7 mouse cellular contexts compared by ENCODE assay signal in the genomic region with DNA sequence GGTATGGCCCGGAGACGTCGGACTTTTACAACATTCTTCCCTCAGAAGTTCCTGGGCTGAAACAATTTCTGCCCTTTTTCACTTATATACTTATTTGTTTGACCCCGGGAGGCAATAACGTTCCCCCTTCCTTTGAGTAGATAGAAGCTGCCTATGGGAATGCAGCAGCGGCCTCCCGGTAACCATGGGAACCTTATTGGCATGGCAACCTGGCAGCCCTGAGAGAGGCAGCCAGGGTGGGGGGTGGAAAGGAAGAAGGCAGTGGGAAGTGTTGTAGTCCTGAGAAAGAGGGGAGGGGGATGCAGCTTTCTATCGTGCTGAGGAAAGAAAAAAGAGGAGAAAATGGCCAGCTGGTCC. TPM values are rescaled to one million over a fixed set of nuclear protein-coding genes. Genes with fewer than 3 reads are reported as not detected.
DNase-seq lines count a peak whose midpoint lies in the region; ATAC-seq and TF ChIP-seq lines count a peak whose summit lies in the region.

TSS of gene Fez1 (plus strand) at position 221 of the 357 bp plus-strand sequence.

- DNase-seq in ES-CJ7 (ENCODE audit: low read depth, low spot score) = peak; percentile 84
- peak; percentile 68 for DNase-seq in embryo, embryonic 11.5 days (ENCODE audit: low read depth, low spot score)
- peak; percentile 93 for DNase-seq in hindbrain, embryonic 14.5 days (ENCODE audit: low spot score)
- DNase-seq in right cerebral cortex, postnatal 36 days (ENCODE audit: low spot score in 2 of 2) = peak; percentile 82 to 88
- no peak for DNase-seq in thymus, postnatal 10 days (ENCODE audit: low spot score in 2 of 2)

- no peak for TF ChIP-seq CTCF in E14TG2a.4 (conservative IDR thresholded peaks at IDR 0.05; ENCODE audit: low read length)

- H3K9ac ChIP-seq in hindbrain, embryonic 14.5 days = peak within 1 kb of the TSS; percentile 65
- no peak within 1 kb of the TSS for H3K9ac ChIP-seq in limb, embryonic 12.5 days (replicated peaks)

- 2% methylated on average over 8 of the region's 8 CpGs for WGBS in hindbrain, embryonic 14.5 days
- 2% methylated on average over 8 of the region's 8 CpGs for WGBS in limb, embryonic 12.5 days

- no peaks in the 10 kb centered on the region for H3K9me3 ChIP-seq in E14TG2a.4 (ENCODE audit: low read length)
- no peaks in the 10 kb centered on the region for H3K9me3 ChIP-seq in hindbrain, embryonic 14.5 days (ENCODE audit: control insufficient read depth, low read length)
- H3K9me3 ChIP-seq in limb, embryonic 12.5 days = no peaks in the 10 kb centered on the region

- H3K4me2 ChIP-seq in hindbrain, embryonic 14.5 days (replicated peaks) = peak within 1 kb of the TSS; percentile 64
- H3K4me2 ChIP-seq in limb, embryonic 12.5 days = peak within 1 kb of the TSS; percentile 49

- no peaks in the 10 kb centered on the region for H3K27me3 ChIP-seq in E14TG2a.4 (ENCODE audit: insufficient read depth, low read length)
- H3K27me3 ChIP-seq in hindbrain, embryonic 14.5 days (ENCODE audit: control insufficient read depth, insufficient read depth, low read length) = no peaks in the 10 kb centered on the region
- no peaks in the 10 kb centered on the region for H3K27me3 ChIP-seq in limb, embryonic 12.5 days

- H3K27ac ChIP-seq in hindbrain, embryonic 14.5 days = peak within 1 kb of the TSS; percentile 99
- 0 out of 2 replicates have a peak within 1 kb of the TSS, but pooled peaks have one; percentile 20 for H3K27ac ChIP-seq in limb, embryonic 12.5 days

- H3K4me3 ChIP-seq in E14TG2a.4 (replicated peaks; ENCODE audit: low read length) = peak within 1 kb of the TSS; percentile 50
- H3K4me3 ChIP-seq in hindbrain, embryonic 14.5 days (replicated peaks; ENCODE audit: low read length) = peak within 1 kb of the TSS; percentile 30
- H3K4me3 ChIP-seq in limb, embryonic 12.5 days (replicated peaks) = peak within 1 kb of the TSS; percentile 22; the same call in 1 of the 2 replicates

- no peaks in the 10 kb centered on the region for H3K36me3 ChIP-seq in E14TG2a.4 (ENCODE audit: insufficient read depth, low read length)
- H3K36me3 ChIP-seq in hindbrain, embryonic 14.5 days (replicated peaks; ENCODE audit: control insufficient read depth, insufficient read depth) = no peaks in the 10 kb centered on the region
- no peaks in the 10 kb centered on the region for H3K36me3 ChIP-seq in limb, embryonic 12.5 days

- peaks cover 41% of the 10 kb centered on the region for H3K4me1 ChIP-seq in E14TG2a.4 (replicated peaks; ENCODE audit: low read depth, low read length)
- H3K4me1 ChIP-seq in hindbrain, embryonic 14.5 days (replicated peaks; ENCODE audit: control insufficient read depth, insufficient read depth, low read length) = peaks cover 32% of the 10 kb centered on the region
- peaks cover 8% of the 10 kb centered on the region for H3K4me1 ChIP-seq in limb, embryonic 12.5 days (replicated peaks)

- peak; percentile 98 for ATAC-seq in hindbrain, embryonic 14.5 days (ENCODE audit: low FRiP score)
- ATAC-seq in limb, embryonic 12.5 days (ENCODE audit: insufficient number of reproducible peaks, insufficient read depth, low FRiP score, low TSS enrichment, low read depth) = peak; percentile 83

RNA-seq across cellular contexts. Expression of gene Fez1, which starts in this region (rescaled TPM):
- 549 and 551 TPM in 2 replicates for polyA plus RNA-seq in hindbrain, embryonic 14.5 days (2014; fragmentation: Nextera tagmentation; extraction: Ambion mirVana)
- polyA plus RNA-seq in limb, embryonic 12.5 days (2016; fragmentation: Nextera tagmentation; extraction: Ambion mirVana) = 20.9 and 23.7 TPM in 2 replicates

Comparison
In these comparisons a context has a peak if more than half of its experiments do, and no peak if none do; other contexts are left out.
1. RNA of gene Fez1 (polyA plus RNA-seq): 549 to 551 TPM in hindbrain, embryonic 14.5 days; 20.9 to 23.7 TPM in limb, embryonic 12.5 days; every median in the first group is over 10 times any median in the second.
2. DNase-seq: peak in ES-CJ7 (single experiment), embryo, embryonic 11.5 days (single experiment), hindbrain, embryonic 14.5 days (single experiment) and right cerebral cortex, postnatal 36 days (2 of 2); none in thymus, postnatal 10 days (0 of 2).
3. Peak in every context shown above with its lines, with median percentiles within 50 percentile points of each other: H3K4me3 ChIP-seq.